Mouse (Mus musculus): ENCODE data around the gene Hint1.
A peak's percentile ranks its signal among the peaks of the same experiment; 100 is the strongest.
"Not testable (repeated sequence)": the region's sequence is repeated elsewhere in the genome, so short reads cannot be mapped to it uniquely, and the experiment has no call there.

The Hint1 gene

GRCm38 (mm10) chr11:54866119-54867048, at the start of gene Hint1:
Hint1 (plus strand) TSS chr11:54866383.
- peak; percentile 94 for DNase-seq

DNA sequence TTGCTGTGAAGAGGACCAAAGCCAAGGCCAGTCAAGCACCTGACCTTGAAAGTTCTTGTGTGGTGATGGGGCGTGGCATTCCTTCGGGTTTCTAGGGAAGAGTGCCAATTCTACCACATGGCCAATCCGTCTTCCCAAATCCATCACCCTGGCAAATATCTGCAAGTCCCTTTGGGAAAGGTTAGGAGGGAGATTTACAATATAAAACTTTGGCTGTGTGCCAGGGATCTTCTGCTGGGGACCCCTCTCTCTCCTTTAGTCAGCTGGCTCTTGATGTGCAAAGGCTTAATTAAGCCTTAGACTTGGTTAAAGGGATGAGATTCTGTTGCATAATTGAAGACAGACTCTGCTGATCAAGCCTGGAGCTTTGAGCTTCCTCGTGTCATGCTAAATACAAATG, 48.7 kb upstream of the Hint1 start:
- no peak for DNase-seq

GRCm38 (mm10) chr11:54819489-54819888, 46.7 kb upstream of the Hint1 start:
- DNase-seq, result no peak

- no peak for DNase-seq
Observed at GRCm38 (mm10) chr11:54823467-54823866, 42.7 kb upstream of the Hint1 start.

- DNase-seq, result no peak
Observed at GRCm38 (mm10) chr11:54825774-54826173, 40.4 kb upstream of the Hint1 start.

DNA sequence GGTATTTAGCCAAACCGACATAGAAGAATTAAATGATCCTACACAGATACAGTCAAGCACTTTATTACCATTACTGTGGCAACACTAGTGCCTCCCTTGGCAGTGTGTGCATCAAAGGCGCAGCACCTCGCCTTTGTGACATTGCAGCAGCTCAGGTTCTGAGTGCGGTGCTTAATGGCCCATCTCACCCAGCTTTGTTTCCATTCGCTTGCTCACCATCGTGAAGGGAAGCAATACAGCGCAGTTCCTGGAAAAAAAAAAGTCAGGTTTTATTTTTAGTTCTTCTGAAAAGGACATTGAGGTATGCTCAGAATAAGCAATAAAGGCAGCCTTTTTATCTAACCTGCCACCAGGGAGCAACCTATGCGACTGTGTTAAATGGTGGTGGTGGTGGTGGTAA, 39.4 kb upstream of the Hint1 start:
- no peak for DNase-seq

- DNase-seq, result peak; percentile 12
Observed at GRCm38 (mm10) chr11:54833833-54834232, 32.4 kb upstream of the Hint1 start.

- peak; percentile 33 for DNase-seq
Observed at GRCm38 (mm10) chr11:54834596-54834995, 31.6 kb upstream of the Hint1 start.

DNA sequence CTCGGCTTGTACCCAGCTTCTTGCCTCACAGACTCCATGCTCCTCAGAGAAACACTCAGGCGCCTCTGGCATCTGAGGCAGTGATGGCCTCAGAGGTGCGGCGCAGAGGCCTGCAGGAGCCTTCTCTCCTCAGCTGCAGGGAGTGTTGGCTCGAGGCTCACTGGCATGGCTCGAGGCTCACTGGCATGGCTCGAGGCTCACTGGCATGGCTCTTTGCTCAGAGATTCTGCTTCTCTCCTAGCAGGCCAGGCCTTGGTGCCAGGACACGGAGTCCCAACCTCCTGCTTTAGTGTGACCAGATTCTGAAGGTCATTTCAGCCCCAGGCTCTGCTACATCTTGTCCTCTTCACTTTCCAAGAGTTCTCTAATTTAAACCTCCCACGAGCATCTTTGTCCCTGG, 30.1 kb upstream of the Hint1 start:
- DNase-seq, result no peak

DNA sequence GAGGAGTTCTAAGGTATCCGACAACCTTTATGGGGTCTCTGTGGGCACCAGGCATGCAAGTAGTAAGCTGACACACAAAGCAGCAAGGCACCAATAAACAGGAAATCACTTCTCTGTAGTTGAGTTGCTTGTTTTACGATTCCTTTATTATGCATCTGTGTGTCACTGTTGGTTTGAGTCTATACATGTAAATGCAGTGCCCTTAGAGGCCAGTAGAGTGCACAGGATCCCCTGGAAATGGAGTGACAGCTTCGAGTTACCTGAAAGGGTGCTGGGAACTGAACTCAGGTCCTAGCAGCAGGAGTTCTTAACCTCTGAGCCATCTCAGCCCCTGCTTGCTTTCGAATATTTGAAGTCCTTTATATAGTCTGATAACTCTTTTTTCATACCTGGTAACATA, 26.5 kb upstream of the Hint1 start:
- DNase-seq, result no peak

GRCm38 (mm10) chr11:54840891-54841290, 25.3 kb upstream of the Hint1 start:
- no peak for DNase-seq

- peak; percentile 81 for DNase-seq
Observed at GRCm38 (mm10) chr11:54844424-54844823, 21.8 kb upstream of the Hint1 start.

DNA sequence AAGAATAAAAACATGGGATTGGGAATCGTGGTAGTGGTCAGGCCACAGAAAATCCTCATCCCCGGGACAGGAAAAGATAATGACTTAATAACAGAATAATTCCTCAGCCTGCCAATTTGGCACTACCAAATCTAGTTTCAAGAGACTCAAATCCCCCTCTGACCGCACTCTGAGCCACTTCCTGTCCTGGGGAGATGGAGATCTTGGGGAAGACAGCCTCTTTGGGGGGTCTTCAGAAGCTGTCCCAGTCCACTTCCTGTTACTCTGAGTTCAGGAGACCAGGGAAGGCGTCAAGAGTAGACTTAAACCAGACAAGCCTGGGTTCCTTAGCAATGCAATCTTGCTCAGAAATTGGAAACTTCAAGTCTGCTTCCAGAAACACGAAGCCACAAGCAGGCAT, 21.2 kb upstream of the Hint1 start:
- peak; percentile 54 for DNase-seq

- DNase-seq, result no peak
Observed at GRCm38 (mm10) chr11:54845470-54846442, 20.4 kb upstream of the Hint1 start.

- peak; percentile 66 for DNase-seq
Observed at GRCm38 (mm10) chr11:54849961-54850758, 16.0 kb upstream of the Hint1 start.

DNA sequence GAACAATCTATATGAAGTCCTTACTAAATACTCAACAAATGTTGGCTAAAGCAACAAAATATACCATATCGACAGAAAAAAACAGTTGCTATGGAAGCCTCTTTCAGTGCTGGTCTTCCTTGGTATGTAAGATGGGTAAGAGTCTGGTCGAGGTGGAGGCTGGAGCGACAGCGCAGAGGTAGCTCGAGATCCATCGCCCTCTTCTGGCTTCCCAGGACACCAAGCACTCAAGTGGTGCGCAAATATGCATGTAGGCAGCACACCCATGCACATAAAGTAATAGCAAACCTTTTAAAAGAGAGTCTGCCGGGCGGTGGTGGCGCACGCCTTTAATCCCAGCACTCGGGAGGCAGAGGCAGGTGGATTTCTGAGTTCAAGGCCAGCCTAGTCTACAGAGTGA, 14.5 kb upstream of the Hint1 start:
- no peak for DNase-seq

- not testable (repeated sequence) for DNase-seq
Observed at GRCm38 (mm10) chr11:54858880-54859279, 7.3 kb upstream of the Hint1 start.

GRCm38 (mm10) chr11:54859322-54860165, 6.6 kb upstream of the Hint1 start:
- DNase-seq, result peak; percentile 44

DNA sequence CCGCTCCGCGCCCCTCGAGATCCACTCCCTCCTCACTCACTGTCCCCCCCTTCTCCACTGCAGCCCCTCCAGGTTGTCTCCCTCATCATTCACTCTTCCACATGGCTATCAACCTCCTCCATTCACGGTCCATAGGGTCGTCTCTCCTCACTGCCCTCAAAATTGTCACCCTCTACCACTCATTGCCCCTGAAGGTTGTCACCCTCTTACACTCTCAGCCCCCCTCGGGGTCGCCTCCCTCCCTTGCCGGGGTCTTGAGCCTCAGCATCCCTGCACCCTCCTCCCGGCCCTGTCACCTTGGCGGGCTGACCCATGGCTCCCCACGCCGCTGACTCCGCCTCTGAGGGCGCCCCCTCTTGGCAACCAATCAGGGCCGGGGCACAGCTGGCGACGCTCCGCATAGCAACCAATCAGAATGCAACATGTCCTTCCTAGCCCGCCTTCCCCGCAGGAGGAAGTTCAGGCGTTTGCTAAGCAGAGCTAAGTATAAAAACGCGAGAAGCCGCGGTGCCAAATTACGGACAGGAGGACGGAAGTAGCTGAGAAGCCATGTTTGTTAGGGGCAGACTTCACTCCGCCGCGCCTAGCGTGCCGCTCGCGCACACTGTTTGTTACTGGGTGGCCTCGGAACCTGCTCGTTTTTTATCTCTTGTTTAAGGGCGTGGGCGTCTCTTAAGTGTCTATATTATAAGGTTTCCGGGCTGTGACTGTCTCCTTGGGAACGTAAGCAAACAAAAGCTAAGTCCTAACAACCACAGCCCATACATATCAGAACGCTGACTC, 5.7 kb upstream of the Hint1 start, which contains the start of gene Lyrm7:
Gene Lyrm7 (minus strand): TSS at position 661 of the 783 bp plus-strand sequence.
- peak; percentile 97 for DNase-seq

Measured in thymus, postnatal 25 days (tissue).